Mouse (Mus musculus): Measurements from ENCODE around the gene Gucy1b1.
A peak's percentile ranks its signal among the peaks of the same experiment; 100 is the strongest.

Gene Gucy1b1

GRCm38 (mm10) chr3:82074201-82074851, at the start of gene Gucy1b1:
TSS of gene Gucy1b1 (minus strand) at chr3:82074689.
- DNase-seq, result peak; percentile 94

GRCm38 (mm10) chr3:82118916-82119315, 44.4 kb upstream of the Gucy1b1 start:
- no peak for DNase-seq

GRCm38 (mm10) chr3:82112439-82112838, 38.0 kb upstream of the Gucy1b1 start:
- DNase-seq, result no peak

GRCm38 (mm10) chr3:82111986-82112385, 37.5 kb upstream of the Gucy1b1 start:
- no peak for DNase-seq

- no peak for DNase-seq
These were observed 34.5 kb upstream of the Gucy1b1 start for GRCm38 (mm10) chr3:82108951-82109350.

- no peak for DNase-seq
These were observed 29.7 kb upstream of the Gucy1b1 start for GRCm38 (mm10) chr3:82104229-82104628.

GRCm38 (mm10) chr3:82099127-82099526, 24.6 kb upstream of the Gucy1b1 start:
- peak; percentile 26 for DNase-seq

- no peak for DNase-seq
These were observed 22.3 kb upstream of the Gucy1b1 start for GRCm38 (mm10) chr3:82096801-82097200.

GRCm38 (mm10) chr3:82073741-82074181, 728 bp downstream of the Gucy1b1 start:
- DNase-seq, result peak; percentile 79

- no peak for DNase-seq
These were observed 6.7 kb downstream of the Gucy1b1 start for GRCm38 (mm10) chr3:82067830-82068229.

- no peak for DNase-seq
These were observed 12.9 kb downstream of the Gucy1b1 start for GRCm38 (mm10) chr3:82061402-82062180.

- DNase-seq, result no peak
These were observed 17.3 kb downstream of the Gucy1b1 start for GRCm38 (mm10) chr3:82057201-82057600.

GRCm38 (mm10) chr3:82054283-82054974, 20.1 kb downstream of the Gucy1b1 start:
- DNase-seq, result no peak

- DNase-seq, result no peak
These were observed 22.5 kb downstream of the Gucy1b1 start for GRCm38 (mm10) chr3:82052029-82052428.

GRCm38 (mm10) chr3:82051468-82051867, 23.0 kb downstream of the Gucy1b1 start:
- no peak for DNase-seq

- DNase-seq, result no peak
These were observed 25.8 kb downstream of the Gucy1b1 start for GRCm38 (mm10) chr3:82048681-82049080.

- DNase-seq, result no peak
These were observed 26.4 kb downstream of the Gucy1b1 start for GRCm38 (mm10) chr3:82048078-82048477.

- DNase-seq, result peak; percentile 44
These were observed 27.3 kb downstream of the Gucy1b1 start for GRCm38 (mm10) chr3:82047100-82047753.

- DNase-seq, result peak; percentile 31
These were observed 28.4 kb downstream of the Gucy1b1 start for GRCm38 (mm10) chr3:82046087-82046486.

- DNase-seq, result no peak
These were observed 29.6 kb downstream of the Gucy1b1 start for GRCm38 (mm10) chr3:82044902-82045301.

GRCm38 (mm10) chr3:82043676-82044075, 30.8 kb downstream of the Gucy1b1 start:
- no peak for DNase-seq

GRCm38 (mm10) chr3:82036262-82037044, 38.0 kb downstream of the Gucy1b1 start:
- no peak for DNase-seq

All from right cerebral cortex, adult 18-20 months (tissue).